Mouse (Mus musculus): Measurements from ENCODE around the gene Schip1.

Gene Schip1

GRCm38 (mm10) chr3:68470622-68471021, 406.0 kb downstream of the Schip1 start:
- DNase-seq (ENCODE audit: low spot score): no peak

GRCm38 (mm10) chr3:68476336-68476735, 411.7 kb downstream of the Schip1 start:
- no peak for DNase-seq (ENCODE audit: low spot score)

- no peak for DNase-seq (ENCODE audit: low spot score)
These were observed 412.9 kb downstream of the Schip1 start for GRCm38 (mm10) chr3:68477478-68477877.

GRCm38 (mm10) chr3:68479266-68479665, 414.7 kb downstream of the Schip1 start:
- no peak for DNase-seq (ENCODE audit: low spot score)

GRCm38 (mm10) chr3:68483517-68483916, 418.9 kb downstream of the Schip1 start:
- DNase-seq (ENCODE audit: low spot score): no peak

- DNase-seq (ENCODE audit: low spot score): no peak
These were observed 419.4 kb downstream of the Schip1 start for GRCm38 (mm10) chr3:68484021-68484420.

GRCm38 (mm10) chr3:68484561-68484960, 420.0 kb downstream of the Schip1 start:
- DNase-seq (ENCODE audit: low spot score): no peak

- DNase-seq (ENCODE audit: low spot score): no peak
These were observed 423.0 kb downstream of the Schip1 start for GRCm38 (mm10) chr3:68487621-68488020.

- no peak for DNase-seq (ENCODE audit: low spot score)
These were observed 423.7 kb downstream of the Schip1 start for GRCm38 (mm10) chr3:68488316-68488715.

GRCm38 (mm10) chr3:68491516-68491915, 426.9 kb downstream of the Schip1 start:
- DNase-seq (ENCODE audit: low spot score): no peak

GRCm38 (mm10) chr3:68492066-68492465, 427.5 kb downstream of the Schip1 start:
- DNase-seq (ENCODE audit: low spot score): no peak

GRCm38 (mm10) chr3:68492513-68492912, 427.9 kb downstream of the Schip1 start:
- no peak for DNase-seq (ENCODE audit: low spot score)

GRCm38 (mm10) chr3:68493170-68493585, 428.6 kb downstream of the Schip1 start:
- DNase-seq (ENCODE audit: low spot score): peak; percentile 12

- DNase-seq (ENCODE audit: low spot score): peak; percentile 57
These were observed 429.1 kb downstream of the Schip1 start for GRCm38 (mm10) chr3:68493586-68494295.

- peak; percentile 29 for DNase-seq (ENCODE audit: low spot score)
These were observed 429.9 kb downstream of the Schip1 start for GRCm38 (mm10) chr3:68494296-68495095.

GRCm38 (mm10) chr3:68495096-68495735, 430.6 kb downstream of the Schip1 start:
- peak; percentile 34 for DNase-seq (ENCODE audit: low spot score)

GRCm38 (mm10) chr3:68495736-68496242, 431.2 kb downstream of the Schip1 start:
- DNase-seq (ENCODE audit: low spot score): peak; percentile 16

- DNase-seq (ENCODE audit: low spot score): no peak
These were observed 431.9 kb downstream of the Schip1 start for GRCm38 (mm10) chr3:68496513-68496912.

GRCm38 (mm10) chr3:68499532-68500152, 435.0 kb downstream of the Schip1 start:
- no peak for DNase-seq (ENCODE audit: low spot score)

GRCm38 (mm10) chr3:68504838-68505237, 440.2 kb downstream of the Schip1 start:
- DNase-seq (ENCODE audit: low spot score): no peak

- DNase-seq (ENCODE audit: low spot score): no peak
These were observed 442.2 kb downstream of the Schip1 start for GRCm38 (mm10) chr3:68506769-68507318.

- DNase-seq (ENCODE audit: low spot score): peak; percentile 48
These were observed 444.0 kb downstream of the Schip1 start for GRCm38 (mm10) chr3:68508629-68509028.
